Mouse (Mus musculus) liver, adult 2 months (tissue): ENCODE measurements around the gene Ckb. TPM values are rescaled to one million over a fixed set of nuclear protein-coding genes. Genes with fewer than 3 reads are reported as not detected.

Experiments used
- DNase-seq: peaks from one replicate; pipeline ENCODE4 v3.0.0-alpha.2; 2011; ENCODE audit warnings: low read depth, low spot score; ENCODE audit errors: extremely low read depth
- H3K27ac ChIP-seq: fragments of 200-500 bp; replicated peaks from 2 replicates; pipeline ENCODE4 v1.5.1; 2012; ENCODE audit warnings: low read depth, mild to moderate bottlenecking, control low read depth, inconsistent platforms, low read length; ENCODE audit not compliant: insufficient read depth
- H3K27me3 ChIP-seq: fragments of 200-500 bp; 2 replicates; pipeline ENCODE4 v1.6.1; 2012; ENCODE audit warnings: mild to moderate bottlenecking, moderate library complexity, low read length, inconsistent platforms; ENCODE audit not compliant: control insufficient read depth, insufficient read depth
- H3K36me3 ChIP-seq: fragments of 200-500 bp; 2 replicates; pipeline ENCODE4 v1.6.1; 2012; ENCODE audit warnings: low read length, inconsistent platforms; ENCODE audit not compliant: control insufficient read depth, insufficient read depth
- H3K4me1 ChIP-seq: fragments of 200-500 bp; 2 replicates; pipeline ENCODE4 v1.6.1; 2011; ENCODE audit warnings: low read length; ENCODE audit not compliant: control insufficient read depth, insufficient read depth
- H3K4me3 ChIP-seq: fragments of 200-500 bp; 2 replicates; pipeline ENCODE4 v1.5.1; 2011; ENCODE audit warnings: low read depth, mild to moderate bottlenecking, control low read depth, low read length, moderate library complexity; ENCODE audit not compliant: insufficient read depth
- H3K79me2 ChIP-seq: fragments of 200-500 bp; 2 replicates; pipeline ENCODE4 v1.6.1; 2012; ENCODE audit warnings: inconsistent platforms, mild to moderate bottlenecking, low read length, moderate library complexity; ENCODE audit not compliant: control insufficient read depth, insufficient read depth
- H3K9ac ChIP-seq: fragments of 200-500 bp; 2 replicates; pipeline ENCODE4 v1.6.1; 2012; ENCODE audit warnings: low read depth, mild to moderate bottlenecking, control low read depth, inconsistent platforms, low read length
- CTCF ChIP-seq: fragments of 200-500 bp; IDR thresholded peaks from 2 replicates; pipeline ENCODE4 v1.5.1; 2011; ENCODE audit warnings: low read depth, low read length, control low read depth
- POLR2A ChIP-seq: fragments of 200-500 bp; IDR thresholded peaks from 2 replicates; pipeline ENCODE4 v1.6.1; 2011; ENCODE audit warnings: low read length, control low read depth; ENCODE audit not compliant: insufficient read depth; ENCODE audit errors: extremely low read depth
- WGBS: fragments of 180-500 bp; shearing (Covaris S2); methylation state at CpG from one replicate; pipeline ENCODE4 v1.1.7; 2018; 5-methylcytosine and 5-hydroxymethylcytosine counted together
- polyA plus RNA-seq: library from polyadenylated mRNA; depleted of rRNA; stranded (reverse); fragments of >200 nt; gene quantifications from 2 replicates; pipeline ENCODE4 v1.2.3, GENCODE M21; 2012; rRNA removed
- total RNA-seq: library from RNA; depleted of rRNA; stranded (reverse); fragments of >200 nt; gene quantifications from 2 replicates; pipeline ENCODE4 v1.2.3, GENCODE M21; 2014; rRNA removed

Ckb gene
- total and polyA plus RNA-seq, 2 experiments: 9.7 to 17.8 TPM

DNA sequence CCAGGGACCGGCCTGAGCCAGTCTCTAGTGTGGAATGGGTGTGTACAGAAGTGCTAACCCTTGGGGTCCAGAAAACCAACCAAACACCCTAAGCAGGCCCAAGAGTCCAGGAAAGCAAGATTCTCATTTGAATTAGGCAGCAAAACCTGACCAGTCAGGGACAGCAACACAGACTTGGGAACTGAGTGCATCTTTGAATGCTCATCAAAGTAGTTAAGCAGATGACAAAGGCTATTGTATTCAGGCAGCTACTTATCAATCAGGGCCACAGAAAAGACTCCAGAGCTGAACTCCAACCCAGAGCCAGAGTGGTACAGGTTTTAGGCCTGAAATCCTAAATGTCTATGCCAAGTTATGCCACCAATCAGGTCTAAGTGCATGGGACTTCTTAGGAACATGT, 11.5 kb downstream of the Ckb start:
- peaks cover 8% of the 10 kb centered on the region for H3K36me3 ChIP-seq
- H3K4me1 ChIP-seq: no peaks in the 10 kb centered on the region
- TF ChIP-seq CTCF (no peak), POLR2A (no peak)
- no peaks in the 10 kb centered on the region for H3K27me3 ChIP-seq
- no peak overlapping the region for H3K27ac ChIP-seq
- no peaks in the 10 kb centered on the region for H3K79me2 ChIP-seq
- no peak overlapping the region for H3K4me3 ChIP-seq
- 100% methylated on average over 1 of the region's 1 CpGs for WGBS
- DNase-seq: no peak
- H3K9ac ChIP-seq: no peak overlapping the region

GRCm38 (mm10) chr12:111659331-111659730, 12.8 kb downstream of the Ckb start:
- 83% methylated on average over 4 of the region's 4 CpGs for WGBS
- TF ChIP-seq CTCF (no peak), POLR2A (no peak)
- H3K79me2 ChIP-seq: no peaks in the 10 kb centered on the region
- no peak overlapping the region for H3K9ac ChIP-seq
- H3K4me3 ChIP-seq: no peak overlapping the region
- H3K36me3 ChIP-seq: peaks cover 13% of the 10 kb centered on the region
- H3K27me3 ChIP-seq: no peaks in the 10 kb centered on the region
- no peak for DNase-seq
- no peaks in the 10 kb centered on the region for H3K4me1 ChIP-seq
- no peak overlapping the region for H3K27ac ChIP-seq

- Histone ChIP-seq H3K27me3 (no peaks in the 10 kb centered on the region), H3K79me2 (no peaks in the 10 kb centered on the region), H3K9ac (no peak overlapping the region), H3K27ac (no peak overlapping the region), H3K4me3 (no peak overlapping the region), H3K4me1 (no peaks in the 10 kb centered on the region), H3K36me3 (peaks cover 13% of the 10 kb centered on the region)
- WGBS: 93% methylated on average over 11 of the region's 11 CpGs
- DNase-seq: no peak
- TF ChIP-seq POLR2A (no peak), CTCF (no peak)
Observed at GRCm38 (mm10) chr12:111655695-111656094, 16.4 kb downstream of the Ckb start.

GRCm38 (mm10) chr12:111653434-111653833, 18.7 kb downstream of the Ckb start:
- no peaks in the 10 kb centered on the region for H3K27me3 ChIP-seq
- H3K9ac ChIP-seq: no peak overlapping the region
- H3K4me1 ChIP-seq: no peaks in the 10 kb centered on the region
- 46% methylated on average over 3 of the region's 3 CpGs for WGBS
- no peak for TF ChIP-seq POLR2A
- TF ChIP-seq CTCF: peak; percentile 94
- peak; percentile 40 for DNase-seq
- no peak overlapping the region for H3K27ac ChIP-seq
- peaks cover 21% of the 10 kb centered on the region for H3K36me3 ChIP-seq
- no peaks in the 10 kb centered on the region for H3K79me2 ChIP-seq
- H3K4me3 ChIP-seq: no peak overlapping the region

- Histone ChIP-seq H3K4me3 (no peak overlapping the region), H3K79me2 (no peaks in the 10 kb centered on the region), H3K4me1 (no peaks in the 10 kb centered on the region), H3K27me3 (no peaks in the 10 kb centered on the region), H3K27ac (no peak overlapping the region), H3K9ac (no peak overlapping the region), H3K36me3 (peaks cover 22% of the 10 kb centered on the region)
- WGBS: 88% methylated on average over 3 of the region's 3 CpGs
- no peak for TF ChIP-seq CTCF
- TF ChIP-seq POLR2A: no peak
- DNase-seq: no peak
Observed at GRCm38 (mm10) chr12:111652953-111653352, 19.2 kb downstream of the Ckb start.

GRCm38 (mm10) chr12:111648061-111648645, 24.0 kb downstream of the Ckb start:
- TF ChIP-seq CTCF (peak; percentile 85), POLR2A (no peak)
- H3K4me3 ChIP-seq: no peak overlapping the region
- peak; percentile 19 for DNase-seq
- H3K79me2 ChIP-seq: no peaks in the 10 kb centered on the region
- no peaks in the 10 kb centered on the region for H3K27me3 ChIP-seq
- no peak overlapping the region for H3K9ac ChIP-seq
- no peak overlapping the region for H3K27ac ChIP-seq
- WGBS: 63% methylated on average over 6 of the region's 6 CpGs
- H3K36me3 ChIP-seq: peaks cover 38% of the 10 kb centered on the region
- no peaks in the 10 kb centered on the region for H3K4me1 ChIP-seq

Other genes starting within 250 kb of the Ckb start
- 10.0 and 14.6 TPM in 2 replicates for gene Tnfaip2, start 229.9 kb downstream of the Ckb start, total RNA-seq
- gene Tnfaip2, start 229.9 kb downstream of the Ckb start, polyA plus RNA-seq: 28.9 and 29.1 TPM in 2 replicates
- gene Gm266, start 186.5 kb downstream of the Ckb start, total RNA-seq: not detected in 2 replicates
- gene Gm266, start 186.5 kb downstream of the Ckb start, polyA plus RNA-seq: not detected in 2 replicates
- 94.2 and 121 TPM in 2 replicates for gene Eif5, start 134.3 kb downstream of the Ckb start, total RNA-seq
- 93.7 and 96.3 TPM in 2 replicates for gene Eif5, start 134.3 kb downstream of the Ckb start, polyA plus RNA-seq
- 26.4 and 30.9 TPM in 2 replicates for gene Mark3, start 97.8 kb downstream of the Ckb start, total RNA-seq
- gene Mark3, start 97.8 kb downstream of the Ckb start, polyA plus RNA-seq: 14.3 and 15.9 TPM in 2 replicates
- gene Trmt61a, start 5.8 kb upstream of the Ckb start, total RNA-seq: 2.3 and 5.3 TPM in 2 replicates
- 17.9 and 33.1 TPM in 2 replicates for gene Trmt61a, start 5.8 kb upstream of the Ckb start, polyA plus RNA-seq
- 9.5 and 10.1 TPM in 2 replicates for gene Bag5, start 40.9 kb upstream of the Ckb start, total RNA-seq
- 6.7 and 7.7 TPM in 2 replicates for gene Bag5, start 40.9 kb upstream of the Ckb start, polyA plus RNA-seq
- gene Apopt1, start 40.9 kb upstream of the Ckb start, total RNA-seq: 21.3 and 24.3 TPM in 2 replicates
- 58.2 and 78.4 TPM in 2 replicates for gene Apopt1, start 40.9 kb upstream of the Ckb start, polyA plus RNA-seq
- 15.3 and 18.8 TPM in 2 replicates for gene Klc1, start 86.5 kb upstream of the Ckb start, total RNA-seq
- gene Klc1, start 86.5 kb upstream of the Ckb start, polyA plus RNA-seq: 11.7 and 17.4 TPM in 2 replicates
- gene Xrcc3, start 141.5 kb upstream of the Ckb start, total RNA-seq: 1.1 and 2.6 TPM in 2 replicates
- gene Xrcc3, start 141.5 kb upstream of the Ckb start, polyA plus RNA-seq: 4.4 and 4.6 TPM in 2 replicates
- 63.3 and 75.6 TPM in 2 replicates for gene Zfyve21, start 141.8 kb upstream of the Ckb start, total RNA-seq
- 65.5 and 72.8 TPM in 2 replicates for gene Zfyve21, start 141.8 kb upstream of the Ckb start, polyA plus RNA-seq
- gene Ppp1r13b, start 235.8 kb upstream of the Ckb start, total RNA-seq: 2.9 and 4.2 TPM in 2 replicates
- 4.5 and 5.4 TPM in 2 replicates for gene Ppp1r13b, start 235.8 kb upstream of the Ckb start, polyA plus RNA-seq